Mouse (Mus musculus): ENCODE data around the gene Gm11172.
A peak's percentile ranks its signal among the peaks of the same experiment; 100 is the strongest.
"Not testable (repeated sequence)": the region's sequence is repeated elsewhere in the genome, so short reads cannot be mapped to it uniquely, and the experiment has no call there.

The Gm11172 gene

DNA sequence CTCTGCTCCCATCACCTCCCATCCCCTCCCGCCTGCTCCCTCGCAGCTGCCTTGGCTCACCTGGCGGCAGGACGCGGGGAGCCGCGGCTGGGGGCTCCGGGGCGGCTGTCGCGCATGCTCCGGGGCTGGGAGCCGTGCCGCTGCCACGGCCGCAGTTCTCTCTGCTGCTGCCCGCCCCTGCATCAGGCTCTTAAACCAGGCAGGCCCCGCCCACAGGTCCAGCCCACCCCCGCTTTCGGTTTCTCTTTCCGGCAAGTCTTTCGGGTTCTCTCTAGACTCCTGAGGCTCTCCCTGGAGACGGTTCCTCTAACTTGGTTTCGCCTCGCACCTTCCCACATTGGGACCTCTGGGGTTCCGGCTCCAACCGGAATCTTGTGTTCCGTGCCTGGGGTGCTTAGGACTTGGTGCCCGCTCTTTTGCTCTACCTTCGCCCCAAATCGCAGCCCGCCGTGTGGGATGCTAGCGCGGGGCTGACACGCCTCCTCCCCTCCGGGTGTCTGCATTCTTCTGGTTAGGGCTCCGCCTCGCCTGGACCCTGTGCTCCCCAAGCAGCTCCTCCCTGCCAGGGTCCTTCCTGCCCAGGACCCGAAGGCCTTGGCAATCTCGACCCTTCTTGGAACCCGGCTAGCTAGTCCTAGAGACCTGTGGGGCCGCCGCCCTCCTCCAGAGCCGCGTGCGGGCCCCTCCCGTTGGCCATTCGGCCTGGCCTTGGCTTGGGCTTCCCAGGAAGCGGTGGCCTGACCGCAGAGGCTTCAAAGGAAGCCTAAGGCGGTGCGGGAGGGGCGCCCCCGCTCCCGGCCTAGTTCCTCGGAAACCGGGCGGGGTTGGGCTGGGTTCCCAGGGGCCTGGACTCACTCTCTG is 27.1 kb upstream of the Gm11172 start, which contains the start of gene Socs1:
TSS of gene Socs1 (minus strand) at position 166 of the 861 bp plus-strand sequence.
- DNase-seq = peak; percentile 88

DNA sequence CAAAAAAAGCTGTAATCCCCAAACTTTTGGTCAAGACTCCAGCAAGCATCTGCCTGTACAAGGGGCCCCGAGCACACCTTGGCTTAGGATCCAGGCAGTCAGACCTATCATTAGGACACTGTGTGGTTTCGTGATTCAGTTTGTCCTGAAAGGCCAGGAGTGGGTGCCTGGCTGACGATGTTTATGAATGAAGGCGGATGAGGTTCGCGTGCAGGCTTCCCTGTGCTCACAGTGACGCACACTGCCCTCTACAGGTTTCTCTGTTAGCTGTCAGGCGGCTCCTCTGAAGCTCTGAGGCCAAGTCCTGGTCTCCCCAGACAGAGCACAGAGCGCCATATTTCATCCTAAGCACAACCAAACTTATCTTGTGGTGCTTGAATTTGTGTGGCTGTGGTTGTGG is 26.4 kb upstream of the Gm11172 start:
- peak; percentile 81 for DNase-seq

DNA sequence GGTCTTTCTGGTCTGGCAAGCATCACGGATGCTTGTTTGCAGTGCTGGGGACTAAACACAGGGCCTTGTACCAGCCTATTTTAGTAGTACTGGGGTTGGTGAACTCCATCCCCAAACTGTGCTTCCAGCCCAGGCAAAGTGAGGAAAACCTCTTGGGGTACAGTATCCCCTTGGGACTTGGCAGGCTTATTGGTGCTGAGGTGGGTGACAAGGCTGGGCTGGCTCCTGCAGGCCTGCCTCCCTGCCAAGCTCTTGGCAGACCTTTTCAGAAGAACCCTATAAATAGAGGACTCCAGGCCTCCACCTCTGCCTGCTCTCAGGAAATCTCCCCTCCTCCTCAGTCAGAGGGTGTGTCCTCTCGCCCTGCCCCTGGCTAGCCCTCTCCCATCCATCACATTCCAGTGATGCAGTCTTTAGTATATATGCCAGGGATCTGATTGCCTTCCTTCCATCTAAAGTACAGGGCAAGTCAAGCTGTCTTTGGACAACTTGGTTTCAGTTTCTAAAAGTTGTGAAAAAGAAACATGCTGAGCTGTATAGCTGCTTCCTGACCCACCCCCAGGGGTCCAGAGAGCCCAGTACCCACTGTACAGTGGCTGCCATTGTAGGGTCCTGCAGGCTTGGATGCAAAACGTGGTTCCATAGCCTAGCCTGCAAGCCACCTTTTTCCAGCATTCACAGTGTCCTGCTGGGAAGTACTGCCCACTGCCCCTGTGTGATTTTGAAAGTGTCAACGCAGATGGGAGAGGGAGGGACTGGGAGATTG is 25.8 kb upstream of the Gm11172 start:
- DNase-seq = no peak

DNA sequence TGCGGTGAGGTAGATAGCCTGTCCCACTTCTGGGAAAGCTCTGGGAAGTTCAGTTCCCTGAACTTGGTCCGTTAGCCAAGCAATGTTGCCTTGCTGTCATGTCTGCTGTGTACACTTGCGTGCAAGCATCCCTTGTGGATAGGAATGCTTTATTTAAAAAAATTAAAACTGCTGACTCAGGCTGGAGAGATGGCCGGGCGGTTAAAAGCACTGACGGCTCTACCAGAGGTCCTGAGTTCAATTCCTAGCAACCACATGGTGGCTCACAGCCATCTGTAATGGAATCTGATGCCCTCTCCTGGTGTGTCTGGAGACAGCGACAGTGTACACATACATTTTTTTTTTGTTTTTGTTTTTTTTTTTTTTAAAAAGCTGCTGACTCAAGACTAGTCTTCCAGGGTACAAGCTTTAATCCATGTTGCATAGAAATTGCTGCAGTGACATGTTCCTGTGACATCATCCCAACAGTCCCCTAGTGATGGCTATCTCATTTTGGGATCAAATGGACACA is 25.1 kb upstream of the Gm11172 start:
- DNase-seq = no peak

DNA sequence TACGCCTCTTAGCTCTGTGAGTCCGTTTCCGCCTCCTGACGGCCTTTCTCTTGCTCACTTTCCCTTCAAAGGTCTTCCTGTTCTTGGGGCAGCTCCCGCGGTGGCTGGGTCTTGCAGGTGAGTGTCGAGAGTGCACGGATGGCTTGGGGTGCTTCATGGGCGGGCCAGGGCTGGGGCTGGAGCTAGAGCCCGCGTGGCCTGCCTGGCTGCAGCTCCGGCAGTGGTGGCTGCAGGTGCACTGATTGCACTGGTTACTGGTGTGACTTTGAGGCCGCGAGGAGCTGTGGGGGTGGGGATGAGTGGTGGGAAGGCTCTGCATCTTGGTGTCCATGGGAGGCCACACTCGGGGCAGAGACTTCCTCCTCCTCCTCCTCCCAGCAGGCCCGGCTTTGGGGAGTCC is 24.4 kb upstream of the Gm11172 start, which contains the start of gene Tnp2:
TSS of gene Tnp2 (minus strand) at position 390 of the 400 bp plus-strand sequence.
- no peak for DNase-seq

DNA sequence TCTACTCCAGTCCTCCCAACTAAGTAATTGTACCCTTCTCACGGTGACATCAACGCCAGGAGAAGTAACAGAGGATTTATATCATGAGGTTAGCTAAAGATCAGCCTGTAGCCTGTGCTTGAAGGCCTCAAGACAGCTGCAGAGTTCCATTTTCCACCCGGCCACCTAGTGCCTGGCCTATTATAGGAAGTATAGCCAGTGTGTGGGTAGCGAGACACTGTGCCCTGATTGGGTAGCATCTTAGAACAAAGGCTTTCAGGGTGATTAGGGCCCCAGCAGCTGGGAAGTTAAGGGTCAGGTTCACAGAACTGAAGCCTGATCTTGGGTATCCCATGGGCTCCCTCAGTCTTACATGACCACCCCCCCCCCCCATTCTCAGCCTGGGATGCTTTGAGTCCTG is 23.8 kb upstream of the Gm11172 start:
- DNase-seq = no peak

DNA sequence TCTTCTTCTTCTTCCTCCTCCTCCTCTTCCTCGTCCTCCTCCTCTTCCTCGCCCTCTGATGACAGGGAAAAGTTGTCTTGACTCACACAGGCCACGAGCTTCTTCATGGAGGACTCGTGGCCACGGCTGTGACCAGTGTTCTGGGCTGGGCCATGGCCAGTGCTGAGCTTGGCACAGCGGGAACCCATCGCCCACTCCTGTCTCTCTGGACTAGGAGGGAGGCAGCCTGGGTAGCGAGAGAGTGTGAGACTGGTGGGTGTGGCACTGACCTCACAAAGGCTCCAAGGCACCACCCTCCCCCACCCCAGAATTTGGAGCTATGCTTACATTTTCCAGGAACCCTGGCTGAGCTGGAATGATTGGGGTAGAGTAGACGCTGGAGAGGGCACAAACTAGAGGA is 22.0 kb upstream of the Gm11172 start, which contains the start of gene Prm3:
TSS of gene Prm3 (minus strand) at position 213 of the 400 bp plus-strand sequence.
- no peak for DNase-seq

DNA sequence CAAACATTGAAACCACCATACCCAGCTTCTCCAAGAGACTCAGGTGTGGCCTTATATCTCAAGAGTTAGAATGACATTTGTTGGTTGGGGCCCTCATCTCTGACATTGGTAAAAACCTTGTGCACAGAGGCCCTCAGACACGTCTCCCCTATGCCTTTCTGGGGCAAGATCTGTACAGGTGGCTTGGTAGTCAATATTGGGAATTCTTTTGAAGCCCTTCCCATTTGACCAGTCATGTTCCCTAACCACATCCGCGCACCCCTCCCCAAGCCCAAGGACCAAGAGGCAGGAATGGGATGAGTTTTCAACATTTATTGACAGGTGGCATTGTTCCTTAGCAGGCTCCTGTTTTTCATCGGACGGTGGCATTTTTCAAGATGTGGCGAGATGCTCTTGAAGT is 16.7 kb upstream of the Gm11172 start, which contains the start of gene Prm2:
TSS of gene Prm2 (minus strand) at position 101 of the 400 bp plus-strand sequence.
- DNase-seq = no peak

DNA sequence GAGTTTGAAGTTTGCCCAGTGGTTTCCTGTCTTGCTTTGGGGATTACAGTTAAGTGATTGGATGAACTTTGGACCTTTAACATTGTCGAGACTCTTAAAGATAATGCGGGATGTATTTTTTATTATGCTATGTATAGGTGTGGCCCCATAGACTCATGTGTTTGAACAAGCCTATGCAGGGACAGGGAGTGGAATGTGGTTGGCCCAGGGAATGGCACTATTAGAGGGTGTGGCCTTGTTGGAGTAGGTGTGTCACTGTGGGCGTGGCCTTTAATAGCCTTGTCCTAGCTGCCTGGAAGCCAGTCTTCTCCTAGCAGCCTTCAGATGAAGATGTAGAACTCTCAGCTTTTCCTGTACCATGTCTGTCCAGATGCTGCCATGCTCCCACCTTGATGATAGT is 10.3 kb upstream of the Gm11172 start:
- DNase-seq = not testable (repeated sequence)

DNA sequence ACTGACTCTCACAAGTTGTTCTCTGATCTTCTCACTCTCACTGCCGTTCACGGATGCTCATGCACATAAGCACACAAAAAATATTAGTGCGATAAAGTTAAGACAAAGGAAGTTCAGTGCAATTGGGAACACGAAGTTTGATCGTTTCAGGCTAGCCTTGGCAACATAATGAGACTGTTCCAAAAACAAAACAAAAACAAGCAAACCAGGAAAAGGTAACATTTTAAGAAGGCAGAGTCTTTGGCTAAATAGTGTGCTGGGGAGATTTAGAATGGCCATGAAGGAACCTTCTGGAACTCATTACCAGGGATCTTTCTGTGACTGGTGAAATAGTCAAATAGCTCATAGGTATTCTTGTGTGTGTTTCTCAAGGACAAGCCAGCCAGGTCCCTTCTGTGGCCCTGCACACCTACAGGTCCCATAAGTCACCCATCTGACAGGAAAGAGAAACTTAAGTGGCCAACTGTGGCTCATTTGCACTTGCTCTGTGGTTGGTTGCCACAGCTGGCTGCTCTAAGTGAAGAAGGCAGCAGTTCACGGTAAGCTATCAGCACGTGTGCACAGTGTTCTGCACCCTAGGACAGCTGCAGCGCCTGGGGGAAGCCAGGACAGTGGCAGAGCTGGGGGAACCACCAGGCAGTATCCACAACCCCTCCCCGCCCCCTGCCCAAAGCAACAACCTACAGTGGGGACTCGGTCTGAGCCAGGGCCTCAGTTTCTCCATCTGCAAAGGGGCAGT is 6.8 kb upstream of the Gm11172 start, which contains the start of gene Prm1:
TSS of gene Prm1 (minus strand) at position 51 of the 739 bp plus-strand sequence.
- DNase-seq = no peak

DNA sequence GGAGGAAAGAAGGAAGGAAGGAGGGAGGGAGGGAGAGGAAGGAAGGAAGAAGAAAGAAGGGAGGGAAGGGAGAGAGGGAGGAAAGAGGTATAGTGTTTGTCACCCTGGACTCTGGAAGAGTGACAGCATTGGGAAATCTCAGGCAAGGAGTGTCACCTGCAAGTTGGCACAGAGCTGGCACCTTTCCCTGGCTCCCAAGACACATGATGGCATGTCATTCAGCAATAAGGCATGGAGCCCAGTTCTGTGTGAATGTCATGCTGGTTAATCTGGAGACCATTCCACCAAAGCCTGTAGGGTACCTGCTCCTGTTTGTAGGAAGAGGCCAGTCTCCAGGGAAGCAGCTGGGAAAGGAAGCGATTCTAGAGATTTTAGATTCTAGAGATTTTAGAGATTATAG is 2.3 kb upstream of the Gm11172 start:
- DNase-seq = no peak

DNA sequence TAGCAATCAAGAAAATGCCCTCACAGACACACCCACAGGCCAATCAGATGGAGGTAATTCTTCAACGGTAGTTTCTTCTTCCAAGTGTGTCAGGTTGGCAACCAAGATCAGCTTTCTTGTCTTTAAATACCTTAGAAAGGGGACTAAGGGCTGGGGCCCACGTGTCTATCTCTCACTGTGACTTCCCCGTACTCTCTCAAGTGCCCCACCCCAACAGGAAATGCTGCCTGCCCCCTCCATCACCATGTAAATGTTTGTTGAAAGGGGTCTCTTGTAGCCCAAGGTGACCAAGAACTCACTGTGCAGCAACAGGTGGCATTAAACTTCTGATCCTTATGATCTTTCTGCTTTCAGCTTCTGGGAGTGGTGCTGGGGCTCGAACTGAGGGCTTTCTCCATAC is 1.0 kb downstream of the Gm11172 start:
- no peak for DNase-seq

DNA sequence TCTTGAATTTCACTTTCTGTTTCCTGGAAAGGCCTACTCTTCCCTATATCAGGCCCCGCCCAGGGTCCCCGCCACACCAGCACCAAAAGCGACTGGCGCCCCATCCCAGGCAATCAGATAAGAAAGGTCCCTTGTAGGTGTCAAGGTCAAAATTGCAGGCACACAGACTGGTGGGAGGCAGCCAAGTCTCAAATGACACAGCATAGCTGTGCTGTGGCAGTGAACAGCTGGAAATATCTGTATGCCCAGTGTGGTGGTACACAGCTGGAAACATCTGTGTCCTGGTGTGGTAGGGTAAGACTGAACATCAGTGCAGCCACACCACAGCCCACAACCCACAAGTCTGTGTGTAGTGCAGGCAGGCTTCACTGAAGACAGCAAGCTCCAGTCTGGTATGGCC is 2.1 kb downstream of the Gm11172 start:
- DNase-seq = no peak

DNA sequence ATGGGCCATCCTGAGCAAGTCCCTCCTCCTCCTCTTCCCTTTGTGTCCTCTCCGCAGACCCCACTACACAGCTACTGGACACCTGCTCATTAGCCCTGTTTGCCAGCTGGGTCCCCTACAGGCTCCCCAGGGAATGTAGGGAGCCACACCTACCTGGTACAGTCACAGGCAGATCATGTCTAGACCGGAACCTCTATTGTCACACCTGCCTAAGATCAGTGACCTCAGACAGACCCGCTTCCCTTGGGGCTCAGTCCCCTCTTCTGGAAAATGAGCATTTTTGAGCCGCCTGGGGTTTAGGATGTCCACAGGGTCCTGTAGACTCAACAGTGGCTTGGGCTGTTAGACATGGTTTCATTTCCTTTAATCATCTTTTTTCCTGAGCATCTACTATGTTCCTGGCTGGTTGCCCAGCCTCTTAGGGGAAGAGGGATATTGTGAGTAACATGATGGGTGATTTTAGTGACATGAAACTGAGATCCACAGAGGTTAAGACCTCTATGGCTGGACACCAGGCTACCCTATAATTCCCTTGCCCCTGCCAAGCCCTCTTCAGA is 5.9 kb downstream of the Gm11172 start:
- no peak for DNase-seq

DNA sequence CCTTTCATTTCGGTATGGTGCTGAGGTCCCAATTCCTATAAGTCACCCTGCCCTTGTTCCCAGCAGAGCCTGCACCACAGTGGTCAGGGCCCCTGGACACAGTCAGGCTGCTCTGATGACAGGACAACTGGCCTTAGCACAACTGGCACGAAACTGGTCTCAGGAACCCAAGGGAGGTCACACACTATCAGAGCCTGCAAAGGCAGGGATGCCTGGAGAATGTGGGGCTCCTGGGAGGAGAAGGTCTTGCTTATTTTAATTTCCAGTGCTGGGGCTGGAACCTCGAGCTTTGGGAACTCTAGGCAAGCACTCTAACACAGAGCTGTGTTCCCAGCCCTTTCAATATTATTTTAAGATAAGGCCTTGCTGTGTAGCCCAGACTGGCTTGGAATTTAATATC is 7.3 kb downstream of the Gm11172 start:
- no peak for DNase-seq

DNA sequence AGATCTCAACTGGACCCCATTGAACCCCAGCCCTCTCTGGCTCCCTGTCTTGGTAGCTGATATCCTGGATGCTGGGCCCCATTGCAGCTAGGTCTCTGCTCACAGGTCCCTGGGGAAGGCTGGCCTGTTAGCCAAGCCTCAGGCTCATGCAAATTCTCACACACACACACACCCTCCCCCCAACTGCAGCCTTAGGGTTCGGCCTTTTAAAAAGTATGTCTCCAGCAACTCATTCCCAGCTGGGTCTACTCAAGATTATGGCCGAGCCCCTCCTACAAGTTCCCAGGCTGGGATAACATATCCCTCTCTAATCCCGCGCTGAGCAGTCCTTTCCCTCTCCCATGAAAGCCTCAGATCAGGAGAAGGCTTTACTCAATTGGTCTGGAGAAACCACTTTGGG is 8.7 kb downstream of the Gm11172 start:
- DNase-seq = no peak

DNA sequence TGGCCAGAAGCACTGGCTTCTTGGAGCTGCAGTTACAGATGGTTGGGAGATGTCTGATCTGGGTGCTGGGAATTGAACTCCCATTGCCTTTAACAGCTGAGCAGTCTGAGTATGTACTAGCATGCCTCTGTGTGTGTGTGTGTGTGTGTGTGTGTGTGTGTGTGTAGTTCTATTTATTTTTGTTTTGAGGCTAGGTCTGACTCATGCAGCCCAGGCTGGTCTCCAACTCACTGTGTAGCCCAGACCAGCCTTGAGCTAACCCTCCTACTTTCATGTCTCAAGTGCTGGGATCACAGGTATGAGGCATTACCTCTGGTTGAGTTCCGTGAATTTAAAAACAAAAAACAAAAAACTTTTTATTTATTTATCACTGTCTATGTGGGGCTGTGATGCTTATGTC is 11.8 kb downstream of the Gm11172 start:
- no peak for DNase-seq

DNA sequence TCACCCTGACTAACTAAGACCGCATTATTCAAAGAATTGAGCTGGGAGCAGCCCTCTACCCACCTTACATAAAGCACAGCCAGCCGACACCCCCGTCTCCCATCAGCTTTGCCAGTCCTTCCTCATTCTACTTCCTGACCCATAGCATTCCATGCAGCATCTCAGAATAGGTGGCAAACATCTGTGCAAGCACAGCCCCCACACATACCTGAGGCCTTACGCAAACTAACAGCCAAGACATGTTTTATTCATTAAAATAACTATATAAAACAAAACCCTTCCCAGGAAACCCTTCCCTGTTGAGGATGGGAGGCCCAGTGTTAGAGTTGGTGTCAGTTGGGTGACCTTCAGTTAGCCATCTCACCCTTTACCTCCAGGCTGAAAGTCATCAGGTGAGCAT is 13.1 kb downstream of the Gm11172 start:
- no peak for DNase-seq

DNA sequence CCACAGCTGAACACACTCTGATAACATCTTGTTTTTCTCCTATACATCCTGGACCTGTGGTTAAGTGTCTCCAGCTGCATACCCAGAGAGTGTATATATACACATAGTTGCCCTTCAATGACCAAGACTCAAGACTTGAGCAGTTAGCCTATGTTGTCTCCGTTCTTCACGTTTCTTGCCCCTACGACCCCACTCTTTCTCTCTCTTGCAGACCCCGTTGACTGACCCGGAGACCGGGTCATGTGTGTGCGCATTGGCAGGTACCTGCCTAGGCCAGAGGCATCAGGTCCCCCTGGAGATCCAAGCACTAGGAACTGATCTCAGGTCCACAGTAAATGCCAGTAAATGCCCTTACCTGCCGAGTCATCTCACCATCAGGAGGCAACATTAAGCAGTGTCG is 14.6 kb downstream of the Gm11172 start:
- DNase-seq = no peak

DNA sequence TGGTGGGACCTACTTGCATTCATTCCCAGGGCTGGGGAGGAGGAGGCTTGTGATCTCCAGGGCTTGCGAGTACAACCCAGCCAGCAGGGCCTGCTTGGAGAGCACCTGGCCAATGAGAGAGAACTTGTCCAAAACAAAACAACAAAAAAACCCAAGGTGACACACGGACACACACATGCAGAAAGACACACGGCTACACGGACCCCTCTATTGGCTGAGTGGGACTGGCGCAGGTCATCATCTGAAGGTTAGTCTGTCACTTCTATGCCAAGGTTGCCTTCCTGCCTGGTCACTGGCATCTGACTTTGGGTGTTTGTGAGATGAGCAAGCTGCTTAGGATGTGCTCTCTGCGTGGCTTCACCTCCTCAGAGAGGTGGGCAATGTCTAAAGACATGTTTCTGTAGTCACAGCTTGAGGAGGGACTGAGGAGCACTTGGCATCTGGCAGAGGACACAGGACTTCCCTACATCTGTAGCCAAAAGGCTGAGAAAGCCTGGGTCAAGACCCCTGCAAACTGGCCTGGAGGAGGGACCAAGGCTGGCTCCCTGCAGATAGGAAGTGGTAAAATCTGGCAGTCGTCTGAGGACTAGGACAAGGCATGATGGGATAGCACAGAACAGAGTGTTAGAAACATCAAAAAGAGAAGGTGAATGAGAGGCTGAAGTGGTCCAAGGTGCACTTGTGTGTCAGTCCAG is 15.2 kb downstream of the Gm11172 start:
- no peak for DNase-seq

DNA sequence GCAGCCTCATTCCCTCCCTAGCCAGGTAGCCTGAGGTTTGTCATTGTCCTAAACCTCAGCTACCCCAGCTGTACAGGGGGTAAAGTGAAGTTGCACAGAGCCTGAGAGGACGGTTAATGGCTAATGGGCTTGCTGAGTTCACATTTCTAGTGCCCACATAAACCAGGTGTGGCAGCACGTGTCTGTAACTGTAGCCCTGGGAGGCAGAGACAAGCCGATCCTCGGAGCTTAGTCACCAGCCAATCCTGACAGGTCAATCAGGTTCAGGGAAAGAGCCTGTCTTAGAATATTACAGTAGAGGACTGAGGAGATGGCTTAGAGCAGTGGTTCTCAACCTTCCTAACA is 15.7 kb downstream of the Gm11172 start:
- no peak for DNase-seq

DNA sequence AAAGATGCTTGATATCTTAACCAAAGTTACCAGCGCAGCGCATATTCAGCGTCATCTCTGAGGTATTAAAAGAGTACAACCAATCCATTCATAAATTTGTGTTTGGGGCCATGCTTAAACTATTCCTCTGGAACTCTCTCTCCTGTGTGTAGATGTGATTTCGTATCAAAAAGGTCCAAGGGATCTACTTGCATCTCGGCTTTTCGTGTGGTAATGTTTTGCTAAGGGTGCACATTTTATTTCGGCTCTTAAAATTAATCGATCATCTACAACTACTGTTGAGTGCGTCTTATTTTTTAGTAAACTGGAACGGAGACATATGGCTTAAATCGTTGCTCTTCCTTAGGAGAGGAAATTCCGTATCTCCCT is 21.8 kb downstream of the Gm11172 start:
- no peak for DNase-seq

Measured in kidney, adult 18-20 months (tissue).